Mouse (Mus musculus) ES-E14 (cell line): Measurements from ENCODE around the gene Gm45618.

Experiments
- HCFC1 ChIP-seq: IDR thresholded peaks from 2 replicates; pipeline ENCODE4 v1.6.1; 2012; ENCODE audit warnings: low read length, inconsistent platforms, borderline replicate concordance; ENCODE audit not compliant: insufficient read depth
- MAFK ChIP-seq: IDR thresholded peaks from 2 replicates; pipeline ENCODE4 v1.6.1; 2014; ENCODE audit warnings: mild to moderate bottlenecking, low read depth, low read length, inconsistent platforms; ENCODE audit not compliant: insufficient read depth
- ZC3H11A ChIP-seq: IDR thresholded peaks from 2 replicates; pipeline ENCODE4 v1.6.1; 2012; ENCODE audit warnings: low read depth, mild to moderate bottlenecking, inconsistent platforms, low read length, borderline replicate concordance
- ZNF384 ChIP-seq: IDR thresholded peaks from 2 replicates; pipeline ENCODE4 v1.6.1; 2012; ENCODE audit warnings: low read depth, low read length, inconsistent platforms

DNA sequence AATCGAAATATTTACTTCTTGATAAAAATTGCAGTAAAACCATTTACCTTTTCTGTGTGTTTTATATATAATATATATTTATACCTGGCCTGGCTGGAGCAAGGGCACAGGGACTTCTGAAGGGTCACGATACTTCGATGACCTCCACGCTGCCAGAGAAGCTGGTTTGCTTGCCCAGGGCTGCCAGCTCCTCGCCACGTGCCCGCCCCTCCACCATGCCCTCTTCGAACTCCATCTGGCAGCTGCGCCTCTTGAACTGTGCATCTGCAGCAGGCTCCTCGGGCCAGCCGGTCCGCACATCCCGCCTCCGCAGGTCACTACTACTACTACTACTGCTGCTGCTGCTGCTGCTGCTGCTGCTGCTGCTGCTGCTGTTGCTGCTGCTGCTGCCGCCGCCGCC lies 38.8 kb downstream of the Gm45618 start:
- no peak for TF ChIP-seq MAFK
- TF ChIP-seq ZNF384: no peak
- no peak for TF ChIP-seq ZC3H11A
- no peak for TF ChIP-seq HCFC1
